Mouse (Mus musculus) brown adipose tissue, adult 24 weeks (tissue): Measurements from ENCODE around the gene Gm20890. TPM values are rescaled to one million over a fixed set of nuclear protein-coding genes. Genes with fewer than 3 reads are reported as not detected.
"Not testable (repeated sequence)": the region's sequence is repeated elsewhere in the genome, so short reads cannot be mapped to it uniquely, and the experiment has no call there.

Source experiments
- H3K27ac ChIP-seq: fragments of 200-500 bp; replicated peaks from 2 replicates; pipeline ENCODE4 v1.5.1; 2012; ENCODE audit warnings: low read depth, mild to moderate bottlenecking, low read length
- H3K4me1 ChIP-seq: fragments of 200-500 bp; 2 replicates; pipeline ENCODE4 v1.6.1; 2012; ENCODE audit warnings: low read length, mixed read lengths; ENCODE audit not compliant: control insufficient read depth, insufficient read depth, insufficient read length
- H3K4me3 ChIP-seq: fragments of 200-500 bp; 2 replicates; pipeline ENCODE4 v1.5.1; 2012; ENCODE audit warnings: low read depth, mild to moderate bottlenecking, low read length, moderate library complexity; ENCODE audit not compliant: insufficient read depth
- polyA plus RNA-seq: library from polyadenylated mRNA; stranded (reverse); fragments of >200 nt; gene quantifications from 2 replicates; pipeline ENCODE4 v1.2.4, GENCODE M21; 2012; ENCODE audit not compliant: missing spikeins, insufficient read depth, insufficient read length

Gene Gm20890
- not detected in 2 replicates for polyA plus RNA-seq

- not testable (repeated sequence) for H3K4me1 ChIP-seq, H3K27ac ChIP-seq, H3K4me3 ChIP-seq
These were observed at the start of gene Gm20890 for GRCm38 (mm10) chrY:26776699-26777098. Gene Gm20890 (minus strand): TSS chrY:26776799.
